Mouse (Mus musculus): ENCODE measurements around the gene Il21. TPM values are rescaled to one million over a fixed set of nuclear protein-coding genes. Genes with fewer than 3 reads are reported as not detected.

Gene Il21
- not detected in 2 replicates for polyA plus RNA-seq (2015; fragmentation: Nextera tagmentation; extraction: Ambion mirVana)

DNA sequence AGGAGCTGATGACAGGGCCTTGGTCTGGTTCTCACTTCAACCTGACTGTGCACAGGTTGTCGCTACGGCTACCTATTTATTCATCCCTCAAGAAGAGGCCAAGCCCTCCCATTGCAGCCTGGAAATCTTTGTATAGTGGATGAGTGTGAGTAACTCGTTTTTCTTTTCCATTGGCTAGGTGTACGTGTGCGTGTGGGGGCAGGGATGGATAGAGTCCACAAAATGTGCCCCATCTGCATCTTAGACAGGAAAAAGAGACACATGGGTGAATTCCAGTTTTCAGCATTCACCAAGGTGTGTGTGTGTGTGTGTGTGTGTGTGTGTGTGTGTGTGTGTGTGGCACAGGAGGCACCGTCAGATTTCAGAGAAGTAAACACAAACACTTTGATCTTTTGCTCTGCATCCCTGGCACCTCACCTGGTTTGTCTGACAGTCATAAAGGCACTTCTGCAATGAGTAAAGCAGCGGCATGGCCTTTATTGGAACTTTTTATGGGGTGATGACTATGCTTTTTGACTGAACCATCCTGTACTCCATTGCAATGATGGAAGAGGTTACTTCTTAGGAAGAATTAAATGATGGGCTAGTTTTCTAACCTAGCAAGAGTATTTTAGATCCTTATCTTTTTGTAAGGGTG is at the start of gene Il21:
Gene Il21, minus strand, starts transcription at position 51 of the 637 bp plus-strand sequence.
- Histone ChIP-seq H3K4me2 (replicated peaks) (no peak within 1 kb of the TSS), H3K9me3 (no peaks in the 10 kb centered on the region), H3K9ac (no peak within 1 kb of the TSS), H3K4me1 (replicated peaks) (no peaks in the 10 kb centered on the region), H3K27me3 (replicated peaks) (no peaks in the 10 kb centered on the region), H3K27ac (no peak within 1 kb of the TSS), H3K4me3 (replicated peaks) (no peak within 1 kb of the TSS), H3K36me3 (no peaks in the 10 kb centered on the region)
- ATAC-seq: no peak
- WGBS: 83% methylated on average over 7 of the region's 7 CpGs

DNA sequence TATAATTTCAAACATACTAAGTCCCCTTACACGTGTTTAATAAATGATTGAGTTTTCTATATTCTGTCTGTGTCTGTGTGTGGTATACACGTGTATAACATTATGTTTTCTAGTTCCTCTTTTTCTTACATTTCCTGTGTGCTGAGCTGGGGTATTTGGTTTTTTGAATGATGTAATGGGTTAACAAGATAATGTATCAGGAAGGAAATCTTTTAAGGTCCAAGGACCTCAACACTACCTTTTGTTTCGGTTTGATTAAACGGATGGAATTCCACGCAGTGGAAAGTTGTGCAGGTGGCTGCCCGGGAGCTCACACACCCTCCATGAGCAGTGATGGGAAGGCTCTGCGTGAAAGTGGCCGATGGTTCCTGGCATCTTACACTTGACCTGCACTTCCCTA is 48.4 kb upstream of the Il21 start:
- Histone ChIP-seq H3K36me3 (no peaks in the 10 kb centered on the region), H3K27ac (no peak overlapping the region), H3K9ac (no peak overlapping the region), H3K4me3 (replicated peaks) (no peak overlapping the region), H3K27me3 (replicated peaks) (no peaks in the 10 kb centered on the region), H3K9me3 (no peaks in the 10 kb centered on the region), H3K4me2 (replicated peaks) (no peak overlapping the region), H3K4me1 (replicated peaks) (no peaks in the 10 kb centered on the region)
- no peak for ATAC-seq
- WGBS: 67% methylated on average over 8 of the region's 8 CpGs

DNA sequence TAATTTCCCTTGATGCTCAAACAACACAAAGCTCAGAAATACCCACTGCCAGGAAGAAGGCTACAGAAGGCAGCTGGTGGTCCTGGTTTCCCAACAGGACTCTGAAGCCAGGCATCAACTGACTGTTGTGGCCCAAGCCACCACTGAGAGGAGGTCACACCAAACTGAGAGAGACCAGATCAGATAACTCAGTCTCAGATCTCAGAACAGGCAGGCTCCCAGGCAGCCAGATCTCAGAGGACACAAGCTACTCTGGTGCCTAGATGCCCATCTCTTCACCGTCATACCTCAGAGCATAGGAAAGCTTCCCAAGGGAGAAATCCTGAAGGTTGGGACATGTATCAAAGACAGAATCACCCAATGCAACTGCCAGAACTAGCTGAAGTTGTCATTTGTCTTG is 47.8 kb upstream of the Il21 start:
- Histone ChIP-seq H3K4me2 (replicated peaks) (no peak overlapping the region), H3K9ac (no peak overlapping the region), H3K27ac (no peak overlapping the region), H3K4me3 (replicated peaks) (no peak overlapping the region), H3K4me1 (replicated peaks) (no peaks in the 10 kb centered on the region), H3K9me3 (no peaks in the 10 kb centered on the region), H3K36me3 (no peaks in the 10 kb centered on the region), H3K27me3 (replicated peaks) (no peaks in the 10 kb centered on the region)
- no peak for ATAC-seq
- WGBS: 82% methylated on average over 1 of the region's 1 CpGs

DNA sequence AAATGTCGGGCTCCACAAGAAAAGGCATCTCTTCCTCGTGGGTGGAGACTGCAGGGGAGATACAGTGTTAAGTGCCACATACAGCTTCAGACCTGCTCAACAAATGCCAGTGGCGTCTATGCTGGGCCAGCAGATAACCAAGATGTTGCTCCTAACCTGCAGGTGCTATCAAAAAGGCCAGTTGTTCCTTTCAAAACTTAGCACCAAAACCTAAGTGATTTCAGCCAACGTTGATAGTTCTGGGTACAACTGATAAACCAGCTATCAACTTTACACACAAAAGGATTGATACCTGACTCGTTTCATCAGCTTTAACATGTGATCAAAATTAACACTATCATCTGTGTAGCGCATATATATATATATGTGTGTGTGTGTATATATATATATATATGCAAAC is 42.2 kb upstream of the Il21 start:
- H3K27me3 ChIP-seq (replicated peaks): no peaks in the 10 kb centered on the region
- no peak overlapping the region for H3K9ac ChIP-seq
- no peaks in the 10 kb centered on the region for H3K36me3 ChIP-seq
- H3K27ac ChIP-seq: no peak overlapping the region
- no peaks in the 10 kb centered on the region for H3K9me3 ChIP-seq
- no peak overlapping the region for H3K4me3 ChIP-seq (replicated peaks)
- no peak for ATAC-seq
- 77% methylated on average over 6 of the region's 6 CpGs for WGBS
- no peaks in the 10 kb centered on the region for H3K4me1 ChIP-seq (replicated peaks)
- H3K4me2 ChIP-seq (replicated peaks): no peak overlapping the region

DNA sequence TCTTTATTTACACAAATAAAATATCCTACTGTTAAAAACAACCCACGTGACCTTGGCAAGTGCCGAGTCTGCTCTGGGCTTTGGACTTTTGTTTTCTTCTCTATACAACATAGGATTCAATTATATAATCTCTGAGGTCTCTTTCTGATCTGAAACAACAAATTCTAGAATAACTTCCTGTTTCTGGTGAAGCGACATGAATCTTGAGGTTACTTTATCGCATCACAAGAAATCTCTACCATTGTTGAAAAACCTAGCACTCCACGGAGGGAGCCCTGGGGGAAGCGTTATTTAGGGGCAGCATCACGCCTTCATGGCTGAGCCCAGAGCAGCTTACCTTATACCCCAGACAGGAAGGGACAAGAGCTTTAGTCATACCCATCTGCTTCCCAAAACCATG is 40.7 kb upstream of the Il21 start:
- WGBS: 81% methylated on average over 7 of the region's 7 CpGs
- Histone ChIP-seq H3K9ac (no peak overlapping the region), H3K4me1 (replicated peaks) (no peaks in the 10 kb centered on the region), H3K4me2 (replicated peaks) (no peak overlapping the region), H3K27me3 (replicated peaks) (no peaks in the 10 kb centered on the region), H3K36me3 (no peaks in the 10 kb centered on the region), H3K27ac (no peak overlapping the region), H3K4me3 (replicated peaks) (no peak overlapping the region), H3K9me3 (no peaks in the 10 kb centered on the region)
- no peak for ATAC-seq

DNA sequence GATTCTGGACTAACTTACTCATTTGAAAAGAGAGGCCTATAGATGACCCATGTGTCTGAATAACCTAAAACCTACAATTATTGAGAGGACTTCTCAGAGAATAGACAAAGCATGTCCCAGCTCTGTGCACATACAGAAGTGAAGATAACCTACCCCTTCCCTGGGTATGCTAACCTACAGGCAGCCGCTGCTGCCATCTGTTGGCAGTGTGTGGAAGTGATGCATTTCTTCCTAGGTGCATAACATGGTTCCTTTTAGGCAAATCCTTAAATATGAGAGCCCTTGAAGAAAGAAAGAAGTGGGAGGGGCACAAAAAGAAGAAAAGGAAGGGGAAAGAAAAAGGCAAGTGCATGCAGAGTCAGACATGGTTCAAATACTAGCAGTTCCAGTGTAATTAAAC is 38.8 kb upstream of the Il21 start:
- ATAC-seq: no peak
- Histone ChIP-seq H3K27ac (no peak overlapping the region), H3K27me3 (replicated peaks) (no peaks in the 10 kb centered on the region), H3K4me1 (replicated peaks) (no peaks in the 10 kb centered on the region), H3K36me3 (no peaks in the 10 kb centered on the region), H3K4me2 (replicated peaks) (no peak overlapping the region), H3K9me3 (no peaks in the 10 kb centered on the region), H3K4me3 (replicated peaks) (no peak overlapping the region), H3K9ac (no peak overlapping the region)
- 0% methylated on average over 1 of the region's 1 CpGs for WGBS

DNA sequence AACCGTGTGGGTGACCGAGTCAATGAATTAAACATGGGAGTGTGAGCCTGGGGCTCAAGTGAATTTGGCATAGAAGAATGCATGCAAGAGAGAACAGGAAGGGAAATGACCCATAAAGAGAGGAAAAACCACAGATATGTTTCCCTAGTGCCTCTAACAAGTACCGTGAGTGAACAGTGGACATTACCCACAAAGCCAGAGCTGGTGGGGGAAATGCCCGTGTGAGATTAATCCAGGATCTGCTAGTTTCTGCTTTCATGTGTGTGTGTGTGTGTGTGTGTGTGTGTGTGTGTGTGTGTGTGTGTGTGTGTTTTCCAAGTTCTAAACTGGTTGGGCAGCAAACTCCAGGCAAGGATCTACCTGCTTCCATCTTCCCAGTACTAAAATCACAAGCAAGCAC is 37.5 kb upstream of the Il21 start:
- no peaks in the 10 kb centered on the region for H3K9me3 ChIP-seq
- H3K27ac ChIP-seq: no peak overlapping the region
- ATAC-seq: no peak
- H3K4me3 ChIP-seq (replicated peaks): no peak overlapping the region
- 77% methylated on average over 4 of the region's 4 CpGs for WGBS
- H3K4me2 ChIP-seq (replicated peaks): no peak overlapping the region
- H3K4me1 ChIP-seq (replicated peaks): no peaks in the 10 kb centered on the region
- no peaks in the 10 kb centered on the region for H3K36me3 ChIP-seq
- no peak overlapping the region for H3K9ac ChIP-seq
- no peaks in the 10 kb centered on the region for H3K27me3 ChIP-seq (replicated peaks)

DNA sequence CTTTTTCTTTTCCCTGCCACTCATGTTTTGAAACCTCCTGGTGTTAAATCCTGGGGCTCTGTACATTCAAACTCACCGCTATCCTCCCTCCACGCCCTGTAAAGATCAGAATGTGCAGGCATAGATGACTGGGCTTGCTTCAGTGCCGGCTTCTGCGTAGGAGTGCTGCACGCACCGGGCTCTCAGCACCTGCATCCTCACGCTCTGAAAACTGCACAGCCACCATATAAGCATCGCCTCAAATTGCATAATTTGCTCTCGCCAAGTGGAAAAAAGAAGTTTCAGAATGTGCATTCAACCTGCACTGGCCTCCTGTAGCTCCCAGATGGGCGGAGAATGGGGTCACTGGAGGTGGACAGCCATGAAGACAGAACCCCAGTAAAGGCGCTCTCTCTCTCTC is 35.9 kb upstream of the Il21 start:
- Histone ChIP-seq H3K27me3 (replicated peaks) (no peaks in the 10 kb centered on the region), H3K9ac (no peak overlapping the region), H3K9me3 (no peaks in the 10 kb centered on the region), H3K4me2 (replicated peaks) (no peak overlapping the region), H3K27ac (no peak overlapping the region), H3K4me3 (replicated peaks) (no peak overlapping the region), H3K4me1 (replicated peaks) (no peaks in the 10 kb centered on the region), H3K36me3 (no peaks in the 10 kb centered on the region)
- no peak for ATAC-seq
- 87% methylated on average over 11 of the region's 11 CpGs for WGBS

DNA sequence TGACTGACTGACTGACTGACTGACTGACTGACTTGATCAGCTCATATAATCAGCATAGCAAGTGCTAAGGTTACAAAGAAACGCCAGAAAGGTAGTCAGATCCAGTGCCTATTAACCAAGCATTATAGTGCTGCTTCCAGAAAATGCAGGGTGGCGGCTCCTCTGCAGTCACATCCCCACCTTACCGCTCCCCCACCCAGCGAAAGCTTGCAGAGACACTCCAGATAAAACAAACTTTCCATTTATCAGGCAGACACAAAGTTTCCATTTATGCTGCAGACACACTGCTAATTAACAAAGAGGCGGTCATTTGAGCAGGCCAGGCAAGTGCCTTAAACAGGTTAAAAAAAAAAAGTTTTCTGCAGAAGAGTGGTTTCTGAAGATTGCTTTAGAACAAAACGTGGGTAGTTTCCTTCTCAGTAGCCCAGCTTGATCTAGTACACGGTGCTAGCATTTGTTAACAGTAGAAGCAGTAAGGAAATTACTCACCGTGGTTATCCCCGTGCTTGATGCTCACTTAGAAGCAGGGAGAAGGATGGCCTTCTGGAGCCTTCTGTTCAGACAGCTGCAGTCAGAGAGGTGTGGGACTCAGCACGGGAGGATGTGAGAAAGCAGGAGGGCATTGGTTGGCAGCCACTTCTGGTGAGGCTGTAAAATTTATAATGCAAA is 27.0 kb upstream of the Il21 start:
- Histone ChIP-seq H3K4me2 (replicated peaks) (no peak overlapping the region), H3K9ac (no peak overlapping the region), H3K4me3 (replicated peaks) (no peak overlapping the region), H3K27ac (no peak overlapping the region), H3K9me3 (no peaks in the 10 kb centered on the region), H3K36me3 (no peaks in the 10 kb centered on the region), H3K4me1 (replicated peaks) (no peaks in the 10 kb centered on the region), H3K27me3 (replicated peaks) (no peaks in the 10 kb centered on the region)
- WGBS: 34% methylated on average over 10 of the region's 10 CpGs
- ATAC-seq: no peak

DNA sequence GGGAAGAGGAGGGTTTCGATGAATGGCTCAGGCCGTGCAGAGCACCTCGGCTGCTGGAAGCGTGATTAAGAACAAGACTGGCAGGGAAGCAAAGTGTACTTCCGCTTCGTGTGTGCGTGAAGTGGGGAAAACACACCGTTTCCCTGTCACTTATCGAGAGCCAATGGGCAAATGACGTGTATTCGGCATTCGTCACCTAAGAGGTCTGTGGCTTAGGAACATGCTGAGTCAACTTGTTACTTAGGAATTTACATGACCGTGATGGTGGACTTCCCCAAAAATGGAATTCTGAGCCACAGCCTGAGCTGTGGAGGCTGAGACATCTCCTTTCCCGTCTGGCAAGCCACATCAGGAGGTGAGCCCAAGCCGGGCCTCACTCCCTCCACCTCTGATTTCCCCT is 25.3 kb upstream of the Il21 start:
- no peak overlapping the region for H3K27ac ChIP-seq
- no peak for ATAC-seq
- no peak overlapping the region for H3K4me3 ChIP-seq (replicated peaks)
- no peak overlapping the region for H3K4me2 ChIP-seq (replicated peaks)
- H3K9ac ChIP-seq: no peak overlapping the region
- no peaks in the 10 kb centered on the region for H3K9me3 ChIP-seq
- H3K27me3 ChIP-seq (replicated peaks): no peaks in the 10 kb centered on the region
- no peaks in the 10 kb centered on the region for H3K36me3 ChIP-seq
- 88% methylated on average over 15 of the region's 15 CpGs for WGBS
- no peaks in the 10 kb centered on the region for H3K4me1 ChIP-seq (replicated peaks)

DNA sequence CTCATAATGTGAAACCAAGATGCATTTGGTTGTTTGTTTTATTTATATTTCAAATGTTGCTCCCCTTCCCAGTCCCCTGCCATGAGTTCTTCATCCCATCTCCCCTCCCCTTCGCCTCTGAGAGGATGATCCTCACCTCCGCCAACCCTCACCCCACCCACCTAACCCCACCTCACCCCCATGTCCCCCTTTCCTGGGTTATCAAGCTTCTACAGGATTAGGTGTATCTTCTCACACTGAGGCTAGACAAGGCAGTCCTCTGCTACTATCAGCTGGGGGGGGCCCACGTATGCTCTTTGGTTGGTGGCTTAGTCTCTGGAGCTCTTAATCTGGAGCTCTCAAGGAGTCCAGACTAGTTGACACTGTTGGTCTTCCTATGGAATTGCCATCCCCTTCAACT is 18.5 kb upstream of the Il21 start:
- no peak overlapping the region for H3K4me2 ChIP-seq (replicated peaks)
- H3K27ac ChIP-seq: no peak overlapping the region
- 90% methylated on average over 3 of the region's 3 CpGs for WGBS
- no peak overlapping the region for H3K4me3 ChIP-seq (replicated peaks)
- no peaks in the 10 kb centered on the region for H3K27me3 ChIP-seq (replicated peaks)
- ATAC-seq: no peak
- no peaks in the 10 kb centered on the region for H3K4me1 ChIP-seq (replicated peaks)
- no peaks in the 10 kb centered on the region for H3K9me3 ChIP-seq
- H3K36me3 ChIP-seq: no peaks in the 10 kb centered on the region
- no peak overlapping the region for H3K9ac ChIP-seq

DNA sequence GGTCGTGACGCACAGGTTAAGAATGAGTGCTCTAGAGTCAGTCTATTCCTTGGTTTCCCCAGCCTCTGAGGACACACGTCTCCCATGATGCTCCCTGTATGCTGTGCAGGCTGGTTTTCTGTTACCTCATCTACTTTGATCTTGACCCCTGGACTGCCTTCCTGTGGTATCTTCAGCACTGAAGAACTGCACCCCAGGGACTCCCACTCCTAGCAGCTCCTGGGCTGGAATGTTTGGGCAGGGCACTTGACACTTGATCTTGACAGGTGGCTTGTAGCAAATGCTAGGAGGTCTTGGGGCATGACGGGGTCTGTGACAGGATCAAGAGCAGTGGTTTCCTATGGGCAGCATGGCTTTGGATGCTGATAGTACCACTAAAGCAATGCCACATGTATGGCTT is 2.6 kb upstream of the Il21 start:
- Histone ChIP-seq H3K4me1 (replicated peaks) (no peaks in the 10 kb centered on the region), H3K27ac (no peak overlapping the region), H3K4me3 (replicated peaks) (no peak overlapping the region), H3K9ac (no peak overlapping the region), H3K27me3 (replicated peaks) (no peaks in the 10 kb centered on the region), H3K36me3 (no peaks in the 10 kb centered on the region), H3K9me3 (no peaks in the 10 kb centered on the region), H3K4me2 (replicated peaks) (no peak overlapping the region)
- no peak for ATAC-seq
- WGBS: 72% methylated on average over 4 of the region's 4 CpGs

DNA sequence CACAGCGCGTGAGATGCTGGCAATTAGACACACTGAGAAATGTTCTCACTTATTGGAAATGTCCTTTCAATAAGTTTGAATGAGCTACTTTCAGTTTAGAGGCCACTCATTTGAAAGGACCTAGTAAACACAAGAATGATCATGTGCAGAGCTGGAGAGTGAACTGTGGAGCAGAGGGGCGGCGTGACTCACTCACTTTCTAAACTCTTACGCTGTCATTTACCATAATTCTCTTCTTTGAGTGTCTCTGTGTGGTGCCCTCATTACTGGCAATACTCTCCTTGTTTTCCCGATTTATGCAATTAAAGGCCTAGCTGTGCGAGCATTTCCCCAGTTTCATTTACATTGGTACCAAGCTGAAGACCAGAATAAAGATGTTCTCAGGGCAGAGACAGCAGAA is 1.3 kb downstream of the Il21 start:
- H3K4me2 ChIP-seq (replicated peaks): no peak overlapping the region
- no peak overlapping the region for H3K4me3 ChIP-seq (replicated peaks)
- H3K9me3 ChIP-seq: no peaks in the 10 kb centered on the region

More for the DNA sequence above, 1.3 kb downstream of the Il21 start:
- no peak overlapping the region for H3K9ac ChIP-seq
- H3K27ac ChIP-seq: no peak overlapping the region
- H3K4me1 ChIP-seq (replicated peaks): no peaks in the 10 kb centered on the region
- ATAC-seq: no peak
- H3K36me3 ChIP-seq: no peaks in the 10 kb centered on the region
- 85% methylated on average over 7 of the region's 7 CpGs for WGBS
- no peaks in the 10 kb centered on the region for H3K27me3 ChIP-seq (replicated peaks)
